Mouse (Mus musculus) spleen, postnatal 14 days (tissue): ENCODE measurements around the gene Prss34.

ENCODE experiments used
- DNase-seq, 2 experiments: peaks; one replicate each; pipeline ENCODE4 v3.0.0; 2021 to 2022; ENCODE audit warnings: low spot score in 2 of 2

The Prss34 gene

GRCm38 (mm10) chr17:25318354-25318753 lies 20.2 kb downstream of the Prss34 start, which contains the start of gene Prss29:
TSS of gene Prss29 (plus strand) at chr17:25318654.
- no peak for DNase-seq

- no peak for DNase-seq
Measured at GRCm38 (mm10) chr17:25320819-25321218, 22.6 kb downstream of the Prss34 start.

- no peak for DNase-seq
Measured at GRCm38 (mm10) chr17:25322930-25323329, 24.7 kb downstream of the Prss34 start.

- no peak for DNase-seq
Measured at GRCm38 (mm10) chr17:25332321-25332720, 34.1 kb downstream of the Prss34 start.

GRCm38 (mm10) chr17:25333943-25334342 lies 35.7 kb downstream of the Prss34 start:
- peak in 1 of 2 experiments; percentile 35 for DNase-seq

- no peak for DNase-seq
Measured at GRCm38 (mm10) chr17:25338218-25338617, 40.0 kb downstream of the Prss34 start.

GRCm38 (mm10) chr17:25340003-25340402 lies 41.8 kb downstream of the Prss34 start:
- DNase-seq = no peak

- no peak for DNase-seq
Measured at GRCm38 (mm10) chr17:25341490-25341889, 43.3 kb downstream of the Prss34 start.

- DNase-seq = no peak
Measured at GRCm38 (mm10) chr17:25345462-25345861, 47.3 kb downstream of the Prss34 start, which contains the start of gene Tpsab1. TSS of gene Tpsab1 (minus strand) at chr17:25345562.
